Mouse (Mus musculus) CH12.LX (cell line): ENCODE results near the gene Agtr1a. TPM values are rescaled to one million over a fixed set of nuclear protein-coding genes. Genes with fewer than 3 reads are reported as not detected.
A peak's percentile ranks its signal among the peaks of the same experiment; 100 is the strongest.

ENCODE experiments used
- DNase-seq: peaks from one replicate; pipeline ENCODE4 v3.0.0-alpha.2; 2013; ENCODE audit errors: extremely low read depth
- H3K27ac ChIP-seq: 2 replicates; pipeline ENCODE4 v1.5.1; 2012; ENCODE audit warnings: low read depth, mild to moderate bottlenecking, control low read depth, moderate library complexity; ENCODE audit not compliant: insufficient read depth
- H3K27me3 ChIP-seq: replicated peaks from 2 replicates; pipeline ENCODE3; 2012; ENCODE audit warnings: inconsistent platforms
- H3K36me3 ChIP-seq, 2 experiments: replicated peaks in 1 of 2; 2 replicates each; pipeline versions ENCODE3 to v1.6.1; 2012; ENCODE audit warnings: inconsistent platforms in 1 of 2, low read length in 1 of 2, mild to moderate bottlenecking in 1 of 2, mixed read lengths in 1 of 2, moderate library complexity in 1 of 2; ENCODE audit not compliant: control insufficient read depth in 1 of 2, insufficient read depth in 1 of 2
- H3K4me1 ChIP-seq, 2 experiments: 2 replicates each; pipeline ENCODE4 v1.6.1; 2012; ENCODE audit warnings: inconsistent platforms in 1 of 2, moderate library complexity in 1 of 2; ENCODE audit not compliant: insufficient read depth in 2 of 2, control insufficient read depth in 1 of 2
- H3K4me2 ChIP-seq: 2 replicates; pipeline ENCODE4 v1.6.1; 2012; ENCODE audit warnings: low read depth, mild to moderate bottlenecking, control low read depth; ENCODE audit not compliant: poor library complexity, insufficient read depth, severe bottlenecking
- H3K4me3 ChIP-seq, 3 experiments: fragments of 150-350 bp in 1 of 3; sonication (generic) in 1 of 3; replicated peaks in 1 of 3; 2 replicates each; pipeline versions ENCODE3 to v1.5.1; 2011 to 2012; ENCODE audit warnings: low read depth in 2 of 3, low read length in 2 of 3, mild to moderate bottlenecking in 2 of 3, moderate library complexity in 2 of 3, control low read depth in 1 of 3, improper control_type of control experiment in 1 of 3, inconsistent platforms in 1 of 3, mixed read lengths in 1 of 3; ENCODE audit not compliant: poor library complexity in 1 of 3
- H3K79me2 ChIP-seq: replicated peaks from 2 replicates; pipeline ENCODE4 v1.6.1; 2012; ENCODE audit warnings: mild to moderate bottlenecking, moderate library complexity; ENCODE audit not compliant: control insufficient read depth, poor library complexity, insufficient read depth, severe bottlenecking; ENCODE audit errors: extremely low read depth
- H3K9ac ChIP-seq: 2 replicates; pipeline ENCODE4 v1.6.1; 2012; ENCODE audit warnings: low read depth, mild to moderate bottlenecking, control low read depth, moderate library complexity; ENCODE audit not compliant: insufficient read depth
- H3K9me3 ChIP-seq: replicated peaks from 2 replicates; pipeline ENCODE3; 2012; ENCODE audit warnings: low read length, inconsistent platforms, mixed read lengths
- BHLHE40 ChIP-seq: IDR thresholded peaks from 2 replicates; pipeline ENCODE4 v1.6.1; 2011; ENCODE audit warnings: mild to moderate bottlenecking, low read depth, low read length, improper control_type of control experiment
- CHD1 ChIP-seq: IDR thresholded peaks from 2 replicates; pipeline ENCODE4 v1.6.1; 2012; ENCODE audit warnings: low read depth, low read length, improper control_type of control experiment, inconsistent platforms
- CHD2 ChIP-seq: IDR thresholded peaks from 2 replicates; pipeline ENCODE4 v1.6.1; 2011; ENCODE audit warnings: low read length, improper control_type of control experiment
- CTCF ChIP-seq, 2 experiments: IDR thresholded peaks in 1 of 2; conservative IDR thresholded peaks in 1 of 2; 2 replicates each; pipeline ENCODE4 v1.5.1; 2011 to 2012; ENCODE audit warnings: low read depth in 2 of 2, low read length in 2 of 2, improper control_type of control experiment in 1 of 2, inconsistent platforms in 1 of 2, mild to moderate bottlenecking in 1 of 2, moderate library complexity in 1 of 2
- ELF1 ChIP-seq: IDR thresholded peaks from 2 replicates; pipeline ENCODE4 v1.6.1; 2014; ENCODE audit warnings: low read depth, mild to moderate bottlenecking, inconsistent platforms, low read length, improper control_type of control experiment
- EP300 ChIP-seq: IDR thresholded peaks from 2 replicates; pipeline ENCODE4 v1.6.1; 2011; ENCODE audit warnings: low read length, improper control_type of control experiment
- GABPA ChIP-seq: IDR thresholded peaks from 2 replicates; pipeline ENCODE4 v1.6.1; 2012; ENCODE audit warnings: low read depth, low read length, improper control_type of control experiment, inconsistent platforms; ENCODE audit not compliant: insufficient replicate concordance
- MAFK ChIP-seq: IDR thresholded peaks from 2 replicates; pipeline ENCODE4 v1.6.1; 2011; ENCODE audit warnings: low read length, improper control_type of control experiment; ENCODE audit not compliant: insufficient replicate concordance
- MAX ChIP-seq: IDR thresholded peaks from 2 replicates; pipeline ENCODE4 v1.6.1; 2011; ENCODE audit warnings: low read length, improper control_type of control experiment
- MEF2A ChIP-seq: IDR thresholded peaks from 2 replicates; pipeline ENCODE4 v1.6.1; 2014; ENCODE audit warnings: low read depth, mild to moderate bottlenecking, inconsistent platforms, low read length, improper control_type of control experiment, borderline replicate concordance
- MYC ChIP-seq: IDR thresholded peaks from 2 replicates; pipeline ENCODE4 v1.6.1; 2011; ENCODE audit warnings: low read depth, mild to moderate bottlenecking, improper control_type of control experiment, low read length
- NRF1 ChIP-seq: IDR thresholded peaks from 2 replicates; pipeline ENCODE4 v1.6.1; 2014; ENCODE audit warnings: low read depth, mild to moderate bottlenecking, inconsistent platforms, low read length, improper control_type of control experiment, moderate library complexity
- PAX5 ChIP-seq: IDR thresholded peaks from 2 replicates; pipeline ENCODE4 v1.6.1; 2012; ENCODE audit warnings: low read length, inconsistent platforms, mixed read lengths
- POLR2AphosphoS2 ChIP-seq: IDR thresholded peaks from 2 replicates; pipeline ENCODE4 v1.6.1; 2011; ENCODE audit warnings: low read depth, low read length, improper control_type of control experiment
- RAD21 ChIP-seq: IDR thresholded peaks from 2 replicates; pipeline ENCODE4 v1.6.1; 2011; ENCODE audit warnings: low read depth, mild to moderate bottlenecking, low read length, improper control_type of control experiment, moderate library complexity
- SIN3A ChIP-seq: IDR thresholded peaks from 2 replicates; pipeline ENCODE4 v1.6.1; 2012; ENCODE audit warnings: low read length, improper control_type of control experiment, inconsistent platforms
- TCF12 ChIP-seq: IDR thresholded peaks from 2 replicates; pipeline ENCODE4 v1.6.1; 2014; ENCODE audit warnings: low read depth, mild to moderate bottlenecking, inconsistent platforms, low read length, improper control_type of control experiment
- USF1 ChIP-seq: IDR thresholded peaks from 2 replicates; pipeline ENCODE4 v1.6.1; 2014; ENCODE audit warnings: low read depth, mild to moderate bottlenecking, inconsistent platforms, low read length, improper control_type of control experiment
- USF2 ChIP-seq: conservative IDR thresholded peaks from 2 replicates; pipeline ENCODE4 v1.6.1; 2011; ENCODE audit warnings: low read depth, low read length, improper control_type of control experiment
- ZKSCAN1 ChIP-seq: IDR thresholded peaks from 2 replicates; pipeline ENCODE4 v1.6.1; 2012; ENCODE audit warnings: low read depth, inconsistent platforms, low read length, improper control_type of control experiment, borderline replicate concordance
- ZNF384 ChIP-seq: IDR thresholded peaks from 2 replicates; pipeline ENCODE4 v1.6.1; 2012; ENCODE audit warnings: low read depth, low read length, improper control_type of control experiment, inconsistent platforms
- dilution Hi-C: fragments of 300-500 bp; cut with MboI; formaldehyde crosslinking; loops from 2 replicates; pipeline ENCODE4 v1.14.3; 2020; ENCODE audit warnings: low sequenced_read_pairs; ENCODE audit not compliant: extremely low pct_unique_long_range_greater_than_20kb, extremely low pct_ligation_motif_present
- in situ Hi-C: fragments of 300-500 bp; cut with MboI; formaldehyde crosslinking; loops from 3 replicates; pipeline ENCODE4 v1.14.3; 2019; ENCODE audit warnings: low sequenced_read_pairs, low pct_ligation_motif_present, low pct_unique_long_range_greater_than_20kb, mixed read lengths
- polyA plus RNA-seq: library from polyadenylated mRNA; unstranded; fragments of >175 nt; gene quantifications from 2 replicates; pipeline ENCODE4 v1.2.1, GENCODE M21; 2012; ENCODE audit warnings: low read depth; ENCODE audit not compliant: insufficient read length
- total RNA-seq, 2 experiments: library from RNA; depleted of rRNA; stranded (reverse); fragments of 300-350 nt in 1 of 2; fragments of >200 nt in 1 of 2; gene quantifications; 2 replicates each; pipeline ENCODE4 v1.2.3; 2012 to 2014

The Agtr1a gene
- total and polyA plus RNA-seq, 3 experiments: not detected

GRCm38 (mm10) chr13:30345427-30345913 lies 9.2 kb downstream of the Agtr1a start:
- Histone ChIP-seq H3K36me3 (no peaks in the 10 kb centered on the region), H3K9me3 (no peaks in the 10 kb centered on the region), H3K9ac (no peak overlapping the region), H3K4me1 (0 out of 4 replicates have a peak, but pooled peaks cover 0 to 2% of the 10 kb centered on the region in 2 experiments), H3K4me3 (no peak overlapping the region), H3K79me2 (no peaks in the 10 kb centered on the region), H3K4me2 (0 out of 2 replicates have a peak overlapping the region, but pooled peaks have one; percentile 35), H3K27ac (no peak overlapping the region), H3K27me3 (no peaks in the 10 kb centered on the region)
- TF ChIP-seq MAFK: no peak
- no peak for TF ChIP-seq RAD21
- no peak for TF ChIP-seq EP300
- no peak for TF ChIP-seq CHD1
- no peak for TF ChIP-seq NRF1
- no peak for TF ChIP-seq CHD2
- TF ChIP-seq MYC: no peak
- no peak for TF ChIP-seq ZKSCAN1
- no peak for TF ChIP-seq MEF2A
- TF ChIP-seq GABPA: no peak
- TF ChIP-seq POLR2AphosphoS2: no peak
- no peak for TF ChIP-seq MAX
- TF ChIP-seq USF2: no peak
- no peak for TF ChIP-seq BHLHE40
- no peak for TF ChIP-seq SIN3A
- no peak for TF ChIP-seq ELF1
- TF ChIP-seq PAX5: no peak
- TF ChIP-seq ZNF384: no peak
- TF ChIP-seq CTCF (conservative IDR thresholded peaks at IDR 0.05 in 1 of 2, IDR thresholded peaks at IDR 0.05 in 1 of 2; ENCODE audit: low read depth in 2 of 2, low read length in 2 of 2): no peak
- no peak for DNase-seq
- in situ Hi-C loops (no loop called here), dilution Hi-C loops (no loop called here)

GRCm38 (mm10) chr13:30346881-30347280 lies 10.6 kb downstream of the Agtr1a start:
- Histone ChIP-seq H3K27ac (no peak overlapping the region), H3K9me3 (no peaks in the 10 kb centered on the region), H3K4me2 (no peak overlapping the region), H3K9ac (no peak overlapping the region), H3K4me3 (no peak overlapping the region), H3K79me2 (no peaks in the 10 kb centered on the region), H3K27me3 (no peaks in the 10 kb centered on the region), H3K36me3 (no peaks in the 10 kb centered on the region), H3K4me1 (0 out of 4 replicates have a peak, but pooled peaks cover 0 to 2% of the 10 kb centered on the region in 2 experiments)
- DNase-seq: no peak
- in situ Hi-C loops (no loop called here), dilution Hi-C loops (no loop called here)
- no peak for TF ChIP-seq USF1
- TF ChIP-seq MEF2A: no peak
- no peak for TF ChIP-seq NRF1
- no peak for TF ChIP-seq MAX
- no peak for TF ChIP-seq ZKSCAN1
- no peak for TF ChIP-seq CTCF (conservative IDR thresholded peaks at IDR 0.05 in 1 of 2, IDR thresholded peaks at IDR 0.05 in 1 of 2; ENCODE audit: low read depth in 2 of 2, low read length in 2 of 2)
- no peak for TF ChIP-seq BHLHE40
- no peak for TF ChIP-seq MYC
- no peak for TF ChIP-seq TCF12
